Mouse (Mus musculus): Measurements from ENCODE around the gene Rnpep. TPM values are rescaled to one million over a fixed set of nuclear protein-coding genes. Genes with fewer than 3 reads are reported as not detected.

Rnpep gene
- 155 and 158 TPM in 2 replicates for polyA plus RNA-seq (2015; fragmentation: Nextera tagmentation; extraction: Ambion mirVana)

DNA sequence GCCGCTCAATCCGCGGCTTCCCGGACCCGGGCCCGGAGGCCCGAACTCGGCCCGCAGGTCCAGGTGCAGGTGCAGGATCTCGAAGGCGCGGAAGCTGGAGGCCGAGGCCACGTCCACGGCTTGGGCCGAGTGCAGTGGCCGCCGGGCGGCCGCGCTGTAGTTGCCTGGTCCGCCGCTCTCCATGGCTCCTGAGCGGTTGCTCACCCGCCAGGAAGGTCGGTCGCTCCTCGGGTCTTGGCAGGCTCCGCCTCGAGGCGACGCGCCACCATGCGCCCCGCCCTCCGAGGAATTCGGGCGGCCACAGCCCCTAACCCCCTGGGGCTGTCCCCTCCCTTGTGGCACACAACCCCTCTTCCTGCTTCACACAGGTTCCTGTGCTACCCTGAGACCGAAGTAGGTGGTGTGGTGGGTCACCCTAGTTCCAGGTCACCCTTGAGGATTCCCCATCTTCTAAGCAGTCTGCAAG, at the start of gene Rnpep:
Gene Rnpep (minus strand): TSS at position 259 of the 466 bp plus-strand sequence.
- under 1% methylated on average over 39 of the region's 39 CpGs for WGBS
- Histone ChIP-seq H3K4me3 (replicated peaks) (peak within 1 kb of the TSS; percentile 74), H3K4me1 (replicated peaks) (0 out of 2 replicates have a peak, but pooled peaks cover 2% of the 10 kb centered on the region), H3K27ac (peak within 1 kb of the TSS; percentile 88), H3K9ac (peak within 1 kb of the TSS; percentile 77), H3K9me3 (no peaks in the 10 kb centered on the region), H3K27me3 (replicated peaks) (no peaks in the 10 kb centered on the region), H3K36me3 (no peaks in the 10 kb centered on the region), H3K4me2 (replicated peaks) (peak within 1 kb of the TSS; percentile 79)
- peak; percentile 86 for ATAC-seq

- no peaks in the 10 kb centered on the region for H3K27me3 ChIP-seq (replicated peaks)
- H3K4me2 ChIP-seq (replicated peaks), result no peak overlapping the region
- 59% methylated on average over 6 of the region's 6 CpGs for WGBS
- 0 out of 2 replicates have a peak, but pooled peaks cover 3% of the 10 kb centered on the region for H3K4me1 ChIP-seq (replicated peaks)
- H3K9ac ChIP-seq, result no peak overlapping the region
- no peak overlapping the region for H3K4me3 ChIP-seq (replicated peaks)
- no peaks in the 10 kb centered on the region for H3K36me3 ChIP-seq
- H3K27ac ChIP-seq, result no peak overlapping the region
- H3K9me3 ChIP-seq, result no peaks in the 10 kb centered on the region
- no peak for ATAC-seq
Measured at GRCm38 (mm10) chr1:135330578-135330977, 46.7 kb upstream of the Rnpep start.

DNA sequence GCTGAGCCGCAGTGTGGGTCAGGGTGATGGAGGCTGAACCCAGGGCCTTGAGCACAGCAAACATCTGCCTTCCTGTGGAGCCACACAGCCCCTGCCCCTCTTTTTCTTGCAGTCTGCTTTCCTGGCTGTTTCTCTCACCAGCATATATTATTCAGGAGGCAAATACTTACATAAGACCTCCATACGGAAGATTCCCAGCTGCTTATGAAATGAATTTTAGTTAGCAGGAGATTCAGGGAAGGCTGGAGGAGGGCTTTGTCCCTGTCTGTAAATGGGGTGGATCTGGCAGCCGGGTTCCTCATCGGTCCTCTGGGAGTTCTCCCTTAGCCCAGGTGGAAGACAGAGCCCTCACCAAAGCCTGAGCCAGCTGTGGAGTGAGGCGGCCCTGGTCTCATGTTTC, 44.5 kb upstream of the Rnpep start:
- H3K9ac ChIP-seq, result no peak overlapping the region
- H3K4me1 ChIP-seq (replicated peaks), result peaks cover 8% of the 10 kb centered on the region; the same call in 1 of the 2 replicates
- H3K4me3 ChIP-seq (replicated peaks), result no peak overlapping the region
- no peaks in the 10 kb centered on the region for H3K36me3 ChIP-seq
- no peak for ATAC-seq
- H3K9me3 ChIP-seq, result no peaks in the 10 kb centered on the region
- H3K27ac ChIP-seq, result no peak overlapping the region
- H3K4me2 ChIP-seq (replicated peaks), result no peak overlapping the region
- WGBS, result 58% methylated on average over 5 of the region's 5 CpGs
- H3K27me3 ChIP-seq (replicated peaks), result no peaks in the 10 kb centered on the region; the same call in 1 of the 2 replicates

DNA sequence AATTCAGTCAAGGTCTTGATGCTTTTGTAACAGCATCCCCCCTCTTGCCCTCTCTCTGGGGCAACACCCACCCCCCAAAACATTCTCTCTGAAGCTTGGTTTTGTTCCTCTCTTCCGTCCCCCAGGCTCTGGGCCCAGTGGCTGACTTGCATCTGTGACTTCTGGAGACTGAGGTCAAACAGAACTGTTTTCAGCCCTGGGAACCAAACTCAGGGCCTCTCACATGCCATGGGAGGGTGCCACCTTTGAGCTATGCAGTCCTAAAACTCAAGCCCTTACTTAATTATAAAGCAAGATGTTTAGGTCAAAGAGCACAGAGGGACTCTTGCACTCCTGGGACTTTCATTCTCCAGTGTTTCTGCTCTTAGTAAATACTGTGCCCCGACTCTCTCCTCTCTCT, 42.0 kb upstream of the Rnpep start:
- H3K27ac ChIP-seq, result no peak overlapping the region
- H3K4me2 ChIP-seq (replicated peaks), result peak overlapping the region; percentile 41
- no peaks in the 10 kb centered on the region for H3K9me3 ChIP-seq
- no peaks in the 10 kb centered on the region for H3K36me3 ChIP-seq
- no peaks in the 10 kb centered on the region; the same call in 1 of the 2 replicates for H3K27me3 ChIP-seq (replicated peaks)
- peak overlapping the region; percentile 13; the same call in 1 of the 2 replicates for H3K9ac ChIP-seq
- no peak for ATAC-seq
- WGBS, result 64% methylated on average over 2 of the region's 2 CpGs
- H3K4me1 ChIP-seq (replicated peaks), result peaks cover 5% of the 10 kb centered on the region; the same call in 1 of the 2 replicates
- peak overlapping the region; percentile 28; the same call in 1 of the 2 replicates for H3K4me3 ChIP-seq (replicated peaks)

DNA sequence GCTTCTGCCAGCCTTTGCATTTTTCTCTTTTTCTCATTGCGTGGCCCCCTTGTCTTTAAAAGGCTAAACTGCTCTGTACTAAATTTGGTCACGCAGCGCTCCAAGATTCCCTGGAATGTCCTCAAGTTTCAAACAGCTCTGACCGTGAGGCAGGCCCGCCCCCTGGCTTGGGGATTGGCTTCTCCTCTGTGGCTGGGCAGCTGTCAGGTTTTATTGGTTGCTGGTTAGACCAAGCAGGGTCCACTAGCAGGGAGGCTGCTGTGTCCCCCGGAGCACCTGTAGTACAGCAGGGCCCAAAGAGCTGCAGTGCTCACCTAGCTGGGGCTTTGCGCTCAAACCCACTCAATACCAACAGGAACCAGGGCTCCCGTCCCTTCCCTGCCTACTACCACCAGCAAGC, 40.7 kb upstream of the Rnpep start, which contains the start of gene Lmod1:
Gene Lmod1 (plus strand): TSS at position 237 of the 400 bp plus-strand sequence.
- peak; percentile 90 for ATAC-seq
- 7% methylated on average over 8 of the region's 8 CpGs for WGBS
- Histone ChIP-seq H3K9me3 (no peaks in the 10 kb centered on the region), H3K4me2 (replicated peaks) (peak within 1 kb of the TSS; percentile 41), H3K27me3 (replicated peaks) (no peaks in the 10 kb centered on the region; the same call in 1 of the 2 replicates), H3K36me3 (no peaks in the 10 kb centered on the region), H3K9ac (peak within 1 kb of the TSS; percentile 39), H3K27ac (peak within 1 kb of the TSS; percentile 73), H3K4me3 (replicated peaks) (peak within 1 kb of the TSS; percentile 28), H3K4me1 (replicated peaks) (peaks cover 4% of the 10 kb centered on the region; the same call in 1 of the 2 replicates)

DNA sequence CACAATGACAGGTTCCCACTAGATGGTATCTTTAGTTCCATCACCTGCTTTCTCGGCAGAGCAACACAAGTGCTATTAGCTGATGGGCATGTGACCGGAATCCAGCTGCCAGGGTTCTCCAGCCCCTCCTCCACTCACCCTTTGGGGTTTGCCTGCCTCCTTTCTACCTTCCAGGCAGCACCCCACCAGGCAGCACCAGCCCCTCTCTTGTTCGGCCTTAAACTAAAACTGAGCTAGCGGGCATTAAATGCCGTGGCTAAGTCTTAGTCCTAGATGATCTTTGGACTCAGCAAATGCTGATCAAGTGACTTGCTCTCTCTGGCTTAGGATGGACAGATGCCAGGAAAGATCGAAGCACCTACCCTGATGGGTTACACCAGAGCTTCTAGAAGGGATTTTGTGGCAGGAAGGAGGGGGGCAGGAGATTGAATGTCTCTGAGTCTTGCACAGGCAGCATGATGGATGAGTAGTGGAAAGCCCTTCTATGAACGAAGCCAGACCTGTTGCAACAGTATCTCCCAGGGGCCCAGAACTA, 39.5 kb upstream of the Rnpep start:
- Histone ChIP-seq H3K4me1 (replicated peaks) (peaks cover 4% of the 10 kb centered on the region; the same call in 1 of the 2 replicates), H3K4me2 (replicated peaks) (no peak overlapping the region), H3K9ac (no peak overlapping the region), H3K27ac (no peak overlapping the region; the same call in 1 of the 2 replicates), H3K4me3 (replicated peaks) (no peak overlapping the region), H3K36me3 (no peaks in the 10 kb centered on the region), H3K27me3 (replicated peaks) (no peaks in the 10 kb centered on the region; the same call in 1 of the 2 replicates), H3K9me3 (no peaks in the 10 kb centered on the region)
- no peak; the same call in 1 of the 2 replicates for ATAC-seq
- WGBS, result 75% methylated on average over 7 of the region's 7 CpGs

- Histone ChIP-seq H3K9ac (peak within 1 kb of the TSS; percentile 98), H3K27me3 (replicated peaks) (no peaks in the 10 kb centered on the region), H3K4me1 (replicated peaks) (peaks cover 13% of the 10 kb centered on the region), H3K9me3 (no peaks in the 10 kb centered on the region), H3K27ac (peak within 1 kb of the TSS; percentile 80), H3K36me3 (peaks cover 7% of the 10 kb centered on the region), H3K4me3 (replicated peaks) (peak within 1 kb of the TSS; percentile 86), H3K4me2 (replicated peaks) (peak within 1 kb of the TSS; percentile 74)
- ATAC-seq, result peak; percentile 100
- under 1% methylated on average over 51 of the region's 51 CpGs for WGBS
Measured at GRCm38 (mm10) chr1:135313284-135314031, 29.6 kb upstream of the Rnpep start, which contains the start of gene Timm17a. Gene Timm17a, minus strand, starts transcription at chr1:135313778.

DNA sequence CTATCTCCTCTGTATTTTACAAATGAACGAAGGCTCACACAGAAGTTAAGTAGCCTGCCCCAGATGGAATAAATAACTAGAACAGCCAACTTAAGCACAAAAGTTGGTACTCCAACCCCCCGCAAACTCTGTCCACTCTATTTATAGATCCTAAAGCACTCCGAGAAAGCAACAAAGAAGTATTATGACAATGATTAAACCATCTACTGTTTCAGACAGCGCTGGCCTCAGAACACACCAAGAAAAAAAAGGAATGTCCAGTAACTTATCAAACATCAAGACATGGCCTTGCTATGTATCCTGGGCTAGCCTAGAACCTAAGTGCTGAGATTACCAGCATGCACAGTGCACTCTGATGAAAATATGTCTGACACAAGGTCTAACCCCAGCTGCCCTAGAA, 28.3 kb upstream of the Rnpep start:
- Histone ChIP-seq H3K27me3 (replicated peaks) (no peaks in the 10 kb centered on the region), H3K27ac (no peak overlapping the region), H3K9me3 (no peaks in the 10 kb centered on the region), H3K4me3 (replicated peaks) (peak overlapping the region; percentile 86), H3K4me2 (replicated peaks) (peak overlapping the region; percentile 74), H3K9ac (0 out of 2 replicates have a peak overlapping the region, but pooled peaks have one; percentile 98), H3K36me3 (peaks cover 17% of the 10 kb centered on the region), H3K4me1 (replicated peaks) (peaks cover 13% of the 10 kb centered on the region)
- ATAC-seq, result no peak
- WGBS, result 75% methylated on average over 4 of the region's 4 CpGs

- Histone ChIP-seq H3K9me3 (no peaks in the 10 kb centered on the region), H3K36me3 (peaks cover 23% of the 10 kb centered on the region), H3K4me3 (replicated peaks) (no peak overlapping the region), H3K4me2 (replicated peaks) (no peak overlapping the region), H3K4me1 (replicated peaks) (peaks cover 13% of the 10 kb centered on the region), H3K27me3 (replicated peaks) (no peaks in the 10 kb centered on the region), H3K9ac (no peak overlapping the region), H3K27ac (no peak overlapping the region)
- ATAC-seq, result no peak
- WGBS, result 62% methylated on average over 6 of the region's 6 CpGs
Measured at GRCm38 (mm10) chr1:135311356-135311755, 27.5 kb upstream of the Rnpep start.

- no peak overlapping the region for H3K9ac ChIP-seq
- H3K4me1 ChIP-seq (replicated peaks), result no peaks in the 10 kb centered on the region
- no peaks in the 10 kb centered on the region for H3K9me3 ChIP-seq
- H3K27ac ChIP-seq, result no peak overlapping the region
- no peak overlapping the region for H3K4me2 ChIP-seq (replicated peaks)
- 74% methylated on average over 5 of the region's 5 CpGs for WGBS
- peaks cover 8% of the 10 kb centered on the region for H3K36me3 ChIP-seq
- H3K27me3 ChIP-seq (replicated peaks), result no peaks in the 10 kb centered on the region
- no peak for ATAC-seq
- no peak overlapping the region for H3K4me3 ChIP-seq (replicated peaks)
Measured at GRCm38 (mm10) chr1:135290908-135291307, 7.0 kb upstream of the Rnpep start.

- Histone ChIP-seq H3K4me2 (replicated peaks) (no peak overlapping the region), H3K27ac (no peak overlapping the region), H3K9ac (no peak overlapping the region), H3K36me3 (no peaks in the 10 kb centered on the region), H3K4me3 (replicated peaks) (no peak overlapping the region), H3K9me3 (no peaks in the 10 kb centered on the region), H3K4me1 (replicated peaks) (0 out of 2 replicates have a peak, but pooled peaks cover 2% of the 10 kb centered on the region), H3K27me3 (replicated peaks) (no peaks in the 10 kb centered on the region)
- WGBS, result 69% methylated on average over 2 of the region's 2 CpGs
- no peak for ATAC-seq
Measured at GRCm38 (mm10) chr1:135286311-135286710, 2.4 kb upstream of the Rnpep start.

GRCm38 (mm10) chr1:135283287-135283825, 528 bp downstream of the Rnpep start:
- Histone ChIP-seq H3K4me3 (replicated peaks) (peak overlapping the region; percentile 74), H3K4me2 (replicated peaks) (peak overlapping the region; percentile 79), H3K27me3 (replicated peaks) (no peaks in the 10 kb centered on the region), H3K27ac (peak overlapping the region; percentile 88), H3K9me3 (no peaks in the 10 kb centered on the region), H3K9ac (peak overlapping the region; percentile 77), H3K4me1 (replicated peaks) (0 out of 2 replicates have a peak, but pooled peaks cover 2% of the 10 kb centered on the region), H3K36me3 (0 out of 2 replicates have a peak, but pooled peaks cover 5% of the 10 kb centered on the region)
- under 1% methylated on average over 48 of the region's 48 CpGs for WGBS
- peak; percentile 69 for ATAC-seq

Measured in intestine, embryonic 15.5 days (tissue).